Mouse (Mus musculus): ENCODE measurements around the gene Magi3. TPM values are rescaled to one million over a fixed set of nuclear protein-coding genes. Genes with fewer than 3 reads are reported as not detected.
A peak's percentile ranks its signal among the peaks of the same experiment; 100 is the strongest.

Magi3 gene
- polyA plus RNA-seq, 1 experiment from 2014 or later = 4.3 TPM

GRCm38 (mm10) chr3:104219531-104220294 is 461 bp downstream of the Magi3 start:
- H3K36me3 ChIP-seq (ENCODE audit: insufficient read depth, low read length) = no peaks in the 10 kb centered on the region
- no peak; the same call in none of the 2 replicates for ATAC-seq (ENCODE audit: low FRiP score, low TSS enrichment)
- peak overlapping the region; percentile 90 for H3K4me3 ChIP-seq (ENCODE audit: low read length)
- WGBS = under 1% methylated on average over 91 of the region's 107 CpGs
- H3K27ac ChIP-seq (ENCODE audit: low read length) = peak overlapping the region; percentile 92
- H3K27me3 ChIP-seq (ENCODE audit: insufficient read depth, low read length) = no peaks in the 10 kb centered on the region
- H3K4me1 ChIP-seq (ENCODE audit: insufficient read depth, low read length) = peaks cover 15% of the 10 kb centered on the region
- peak overlapping the region; percentile 85 for H3K9ac ChIP-seq (replicated peaks; ENCODE audit: low read length)
- no peaks in the 10 kb centered on the region for H3K9me3 ChIP-seq (ENCODE audit: low read length)
- peak overlapping the region; percentile 92 for H3K4me2 ChIP-seq (replicated peaks; ENCODE audit: low read depth, low read length)

DNA sequence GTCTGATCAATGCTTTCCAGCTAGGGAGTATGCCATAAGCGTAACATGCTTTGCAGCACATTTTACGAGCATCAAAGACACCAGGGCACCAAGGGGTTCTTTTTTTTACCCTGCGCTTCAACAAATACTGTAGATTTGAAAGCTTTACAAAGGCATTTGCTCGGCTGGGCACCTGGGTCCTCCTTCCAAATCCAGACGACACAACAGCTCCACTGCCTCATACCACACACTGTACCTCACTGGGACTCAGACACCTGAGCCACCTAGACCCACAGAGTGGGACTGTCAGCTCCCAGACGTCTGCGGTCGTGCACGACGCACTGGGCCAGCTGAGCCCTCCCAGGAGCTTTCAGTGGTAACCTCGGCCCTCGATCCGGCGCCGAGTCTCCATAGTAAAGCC is 1.2 kb downstream of the Magi3 start:
- Histone ChIP-seq H3K4me2 (replicated peaks; ENCODE audit: low read depth, low read length) (peak overlapping the region; percentile 92), H3K36me3 (ENCODE audit: insufficient read depth, low read length) (no peaks in the 10 kb centered on the region), H3K9ac (replicated peaks; ENCODE audit: low read length) (peak overlapping the region; percentile 85), H3K4me1 (ENCODE audit: insufficient read depth, low read length) (peaks cover 15% of the 10 kb centered on the region), H3K27ac (ENCODE audit: low read length) (no peak overlapping the region), H3K27me3 (ENCODE audit: insufficient read depth, low read length) (no peaks in the 10 kb centered on the region), H3K4me3 (ENCODE audit: low read length) (peak overlapping the region; percentile 90), H3K9me3 (ENCODE audit: low read length) (no peaks in the 10 kb centered on the region)
- WGBS = under 1% methylated on average over 15 of the region's 15 CpGs
- no peak for ATAC-seq (ENCODE audit: low FRiP score, low TSS enrichment)

DNA sequence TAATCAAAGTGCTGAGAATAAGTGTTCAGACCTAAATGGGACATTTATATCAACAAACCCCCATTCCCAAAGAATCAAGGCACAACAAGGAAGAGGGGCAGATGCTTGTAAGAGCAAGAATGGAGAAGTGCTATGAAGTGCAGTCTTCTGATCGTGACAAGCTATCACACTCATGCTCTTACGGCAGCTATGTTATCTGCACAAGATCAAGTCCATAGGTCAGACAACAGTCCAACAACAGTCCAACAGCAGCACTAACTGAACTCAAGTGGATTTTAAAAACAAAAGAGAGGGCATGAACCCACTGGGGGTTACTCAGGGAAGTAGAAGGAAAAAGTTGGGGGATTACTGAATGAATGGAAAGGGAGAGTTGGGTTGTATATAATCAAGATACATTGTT is 30.4 kb downstream of the Magi3 start:
- H3K4me3 ChIP-seq (ENCODE audit: low read length) = no peak overlapping the region
- H3K9me3 ChIP-seq (ENCODE audit: low read length) = no peaks in the 10 kb centered on the region
- no peak overlapping the region for H3K9ac ChIP-seq (replicated peaks; ENCODE audit: low read length)
- no peaks in the 10 kb centered on the region for H3K36me3 ChIP-seq (ENCODE audit: insufficient read depth, low read length)
- WGBS = 71% methylated on average over 2 of the region's 2 CpGs
- H3K4me2 ChIP-seq (replicated peaks; ENCODE audit: low read depth, low read length) = no peak overlapping the region
- H3K27me3 ChIP-seq (ENCODE audit: insufficient read depth, low read length) = no peaks in the 10 kb centered on the region
- no peak for ATAC-seq (ENCODE audit: low FRiP score, low TSS enrichment)
- H3K27ac ChIP-seq (ENCODE audit: low read length) = no peak overlapping the region
- H3K4me1 ChIP-seq (ENCODE audit: insufficient read depth, low read length) = no peaks in the 10 kb centered on the region

- H3K36me3 ChIP-seq (ENCODE audit: insufficient read depth, low read length) = no peaks in the 10 kb centered on the region
- no peaks in the 10 kb centered on the region for H3K27me3 ChIP-seq (ENCODE audit: insufficient read depth, low read length)
- no peak overlapping the region for H3K4me3 ChIP-seq (ENCODE audit: low read length)
- H3K9me3 ChIP-seq (ENCODE audit: low read length) = no peaks in the 10 kb centered on the region
- H3K9ac ChIP-seq (replicated peaks; ENCODE audit: low read length) = no peak overlapping the region
- H3K4me2 ChIP-seq (replicated peaks; ENCODE audit: low read depth, low read length) = no peak overlapping the region
- ATAC-seq (ENCODE audit: low FRiP score, low TSS enrichment) = no peak
- 89% methylated on average over 1 of the region's 1 CpGs for WGBS
- no peaks in the 10 kb centered on the region for H3K4me1 ChIP-seq (ENCODE audit: insufficient read depth, low read length)
- H3K27ac ChIP-seq (ENCODE audit: low read length) = no peak overlapping the region
Measured at GRCm38 (mm10) chr3:104189234-104189633, 30.9 kb downstream of the Magi3 start.

DNA sequence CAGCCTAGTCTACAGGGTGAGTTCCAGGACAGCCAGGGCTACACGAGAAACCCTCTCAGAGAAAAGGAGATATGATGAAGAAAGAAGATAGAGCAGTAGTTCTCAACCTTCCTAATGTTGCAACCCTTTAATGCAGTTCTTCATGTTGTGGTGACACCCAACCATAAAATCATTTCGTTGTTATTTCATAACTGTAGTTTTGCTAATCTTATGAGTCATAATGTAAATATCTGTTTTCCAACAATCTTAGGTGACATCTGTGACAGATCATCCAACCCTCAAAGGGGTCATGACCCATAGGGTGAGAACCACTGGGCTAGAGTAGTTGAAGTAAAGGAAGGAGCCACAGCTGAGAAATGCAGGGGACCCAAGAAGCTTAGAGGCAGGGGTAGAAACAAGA is 35.9 kb downstream of the Magi3 start:
- 89% methylated on average over 2 of the region's 2 CpGs for WGBS
- Histone ChIP-seq H3K27ac (ENCODE audit: low read length) (no peak overlapping the region), H3K9ac (replicated peaks; ENCODE audit: low read length) (no peak overlapping the region), H3K4me1 (ENCODE audit: insufficient read depth, low read length) (no peaks in the 10 kb centered on the region), H3K27me3 (ENCODE audit: insufficient read depth, low read length) (no peaks in the 10 kb centered on the region), H3K4me2 (replicated peaks; ENCODE audit: low read depth, low read length) (no peak overlapping the region), H3K4me3 (ENCODE audit: low read length) (no peak overlapping the region), H3K36me3 (ENCODE audit: insufficient read depth, low read length) (no peaks in the 10 kb centered on the region), H3K9me3 (ENCODE audit: low read length) (no peaks in the 10 kb centered on the region)
- ATAC-seq (ENCODE audit: low FRiP score, low TSS enrichment) = no peak

- Histone ChIP-seq H3K4me1 (ENCODE audit: insufficient read depth, low read length) (no peaks in the 10 kb centered on the region), H3K9ac (replicated peaks; ENCODE audit: low read length) (no peak overlapping the region), H3K27me3 (ENCODE audit: insufficient read depth, low read length) (no peaks in the 10 kb centered on the region), H3K27ac (ENCODE audit: low read length) (no peak overlapping the region), H3K4me3 (ENCODE audit: low read length) (no peak overlapping the region), H3K9me3 (ENCODE audit: low read length) (0 out of 2 replicates have a peak, but pooled peaks cover 2% of the 10 kb centered on the region), H3K36me3 (ENCODE audit: insufficient read depth, low read length) (peaks cover 2% of the 10 kb centered on the region; the same call in 1 of the 2 replicates), H3K4me2 (replicated peaks; ENCODE audit: low read depth, low read length) (no peak overlapping the region)
- 74% methylated on average over 2 of the region's 2 CpGs for WGBS
- ATAC-seq (ENCODE audit: low FRiP score, low TSS enrichment) = no peak
Measured at GRCm38 (mm10) chr3:104183656-104184055, 36.5 kb downstream of the Magi3 start.

GRCm38 (mm10) chr3:104182711-104183110 is 37.5 kb downstream of the Magi3 start:
- Histone ChIP-seq H3K9ac (replicated peaks; ENCODE audit: low read length) (no peak overlapping the region), H3K4me3 (ENCODE audit: low read length) (no peak overlapping the region), H3K9me3 (ENCODE audit: low read length) (0 out of 2 replicates have a peak, but pooled peaks cover 2% of the 10 kb centered on the region), H3K27me3 (ENCODE audit: insufficient read depth, low read length) (no peaks in the 10 kb centered on the region), H3K4me1 (ENCODE audit: insufficient read depth, low read length) (no peaks in the 10 kb centered on the region), H3K4me2 (replicated peaks; ENCODE audit: low read depth, low read length) (no peak overlapping the region), H3K27ac (ENCODE audit: low read length) (no peak overlapping the region), H3K36me3 (ENCODE audit: insufficient read depth, low read length) (peaks cover 4% of the 10 kb centered on the region; the same call in 1 of the 2 replicates)
- ATAC-seq (ENCODE audit: low FRiP score, low TSS enrichment) = no peak

- WGBS = 84% methylated on average over 3 of the region's 3 CpGs
- Histone ChIP-seq H3K9ac (replicated peaks; ENCODE audit: low read length) (no peak overlapping the region), H3K9me3 (ENCODE audit: low read length) (no peaks in the 10 kb centered on the region), H3K27me3 (ENCODE audit: insufficient read depth, low read length) (no peaks in the 10 kb centered on the region), H3K4me3 (ENCODE audit: low read length) (no peak overlapping the region), H3K27ac (ENCODE audit: low read length) (no peak overlapping the region), H3K4me2 (replicated peaks; ENCODE audit: low read depth, low read length) (no peak overlapping the region), H3K4me1 (ENCODE audit: insufficient read depth, low read length) (no peaks in the 10 kb centered on the region), H3K36me3 (ENCODE audit: insufficient read depth, low read length) (no peaks in the 10 kb centered on the region)
- ATAC-seq (ENCODE audit: low FRiP score, low TSS enrichment) = no peak
Measured at GRCm38 (mm10) chr3:104161347-104161746, 58.8 kb downstream of the Magi3 start.

GRCm38 (mm10) chr3:104160603-104161002 is 59.6 kb downstream of the Magi3 start:
- Histone ChIP-seq H3K4me1 (ENCODE audit: insufficient read depth, low read length) (no peaks in the 10 kb centered on the region), H3K36me3 (ENCODE audit: insufficient read depth, low read length) (no peaks in the 10 kb centered on the region), H3K27ac (ENCODE audit: low read length) (no peak overlapping the region), H3K9ac (replicated peaks; ENCODE audit: low read length) (no peak overlapping the region), H3K9me3 (ENCODE audit: low read length) (no peaks in the 10 kb centered on the region), H3K4me3 (ENCODE audit: low read length) (no peak overlapping the region), H3K4me2 (replicated peaks; ENCODE audit: low read depth, low read length) (no peak overlapping the region), H3K27me3 (ENCODE audit: insufficient read depth, low read length) (no peaks in the 10 kb centered on the region)
- ATAC-seq (ENCODE audit: low FRiP score, low TSS enrichment) = no peak
- WGBS = 74% methylated on average over 6 of the region's 6 CpGs

- 54% methylated on average over 2 of the region's 2 CpGs for WGBS
- Histone ChIP-seq H3K9ac (replicated peaks; ENCODE audit: low read length) (no peak overlapping the region), H3K4me2 (replicated peaks; ENCODE audit: low read depth, low read length) (no peak overlapping the region), H3K27me3 (ENCODE audit: insufficient read depth, low read length) (no peaks in the 10 kb centered on the region), H3K4me3 (ENCODE audit: low read length) (no peak overlapping the region), H3K4me1 (ENCODE audit: insufficient read depth, low read length) (no peaks in the 10 kb centered on the region), H3K36me3 (ENCODE audit: insufficient read depth, low read length) (no peaks in the 10 kb centered on the region), H3K27ac (ENCODE audit: low read length) (no peak overlapping the region), H3K9me3 (ENCODE audit: low read length) (no peaks in the 10 kb centered on the region)
- ATAC-seq (ENCODE audit: low FRiP score, low TSS enrichment) = no peak
Measured at GRCm38 (mm10) chr3:104150146-104150545, 70.0 kb downstream of the Magi3 start.

Measured in kidney, embryonic 16.5 days (tissue).